Mouse (Mus musculus) G1E (cell line): ENCODE measurements around the gene Cdc20b.

Experiments used
- CTCF ChIP-seq: IDR thresholded peaks from 2 replicates; pipeline ENCODE4 v1.5.1; 2012; ENCODE audit warnings: low read depth, low read length, inconsistent platforms, mixed read lengths
- GATA1 ChIP-seq: IDR thresholded peaks from 2 replicates; pipeline ENCODE4 v1.6.1; 2012; ENCODE audit warnings: borderline replicate concordance, low read length, inconsistent platforms, mixed read lengths
- POLR2AphosphoS5 ChIP-seq: IDR thresholded peaks from 2 replicates; pipeline ENCODE4 v1.6.1; 2012; ENCODE audit warnings: low read depth, low read length, inconsistent platforms; ENCODE audit not compliant: insufficient replicate concordance
- TAL1 ChIP-seq: conservative IDR thresholded peaks from 2 replicates; pipeline ENCODE4 v1.6.1; 2012; ENCODE audit warnings: low read depth, low read length, inconsistent platforms, mixed read lengths

GRCm38 (mm10) chr13:113044876-113045275 is 10.0 kb downstream of the Cdc20b start:
- TF ChIP-seq CTCF (no peak), TAL1 (no peak), GATA1 (no peak), POLR2AphosphoS5 (no peak)
